Mouse (Mus musculus) CH12.LX (cell line): ENCODE results near the gene Pam. TPM values are rescaled to one million over a fixed set of nuclear protein-coding genes. Genes with fewer than 3 reads are reported as not detected.

Source experiments
- DNase-seq: peaks from one replicate; pipeline ENCODE4 v3.0.0-alpha.2; 2013; ENCODE audit errors: extremely low read depth
- H3K27ac ChIP-seq: 2 replicates; pipeline ENCODE4 v1.5.1; 2012; ENCODE audit warnings: low read depth, mild to moderate bottlenecking, control low read depth, moderate library complexity; ENCODE audit not compliant: insufficient read depth
- H3K27me3 ChIP-seq: replicated peaks from 2 replicates; pipeline ENCODE3; 2012; ENCODE audit warnings: inconsistent platforms
- H3K36me3 ChIP-seq, 2 experiments: replicated peaks in 1 of 2; 2 replicates each; pipeline versions ENCODE3 to v1.6.1; 2012; ENCODE audit warnings: inconsistent platforms in 1 of 2, low read length in 1 of 2, mild to moderate bottlenecking in 1 of 2, mixed read lengths in 1 of 2, moderate library complexity in 1 of 2; ENCODE audit not compliant: control insufficient read depth in 1 of 2, insufficient read depth in 1 of 2
- H3K4me1 ChIP-seq, 2 experiments: 2 replicates each; pipeline ENCODE4 v1.6.1; 2012; ENCODE audit warnings: inconsistent platforms in 1 of 2, moderate library complexity in 1 of 2; ENCODE audit not compliant: insufficient read depth in 2 of 2, control insufficient read depth in 1 of 2
- H3K4me2 ChIP-seq: 2 replicates; pipeline ENCODE4 v1.6.1; 2012; ENCODE audit warnings: low read depth, mild to moderate bottlenecking, control low read depth; ENCODE audit not compliant: poor library complexity, insufficient read depth, severe bottlenecking
- H3K4me3 ChIP-seq, 3 experiments: fragments of 150-350 bp in 1 of 3; sonication (generic) in 1 of 3; replicated peaks in 1 of 3; 2 replicates each; pipeline versions ENCODE3 to v1.5.1; 2011 to 2012; ENCODE audit warnings: low read depth in 2 of 3, low read length in 2 of 3, mild to moderate bottlenecking in 2 of 3, moderate library complexity in 2 of 3, control low read depth in 1 of 3, improper control_type of control experiment in 1 of 3, inconsistent platforms in 1 of 3, mixed read lengths in 1 of 3; ENCODE audit not compliant: poor library complexity in 1 of 3
- H3K79me2 ChIP-seq: replicated peaks from 2 replicates; pipeline ENCODE4 v1.6.1; 2012; ENCODE audit warnings: mild to moderate bottlenecking, moderate library complexity; ENCODE audit not compliant: control insufficient read depth, poor library complexity, insufficient read depth, severe bottlenecking; ENCODE audit errors: extremely low read depth
- H3K9ac ChIP-seq: 2 replicates; pipeline ENCODE4 v1.6.1; 2012; ENCODE audit warnings: low read depth, mild to moderate bottlenecking, control low read depth, moderate library complexity; ENCODE audit not compliant: insufficient read depth
- H3K9me3 ChIP-seq: replicated peaks from 2 replicates; pipeline ENCODE3; 2012; ENCODE audit warnings: low read length, inconsistent platforms, mixed read lengths
- BHLHE40 ChIP-seq: IDR thresholded peaks from 2 replicates; pipeline ENCODE4 v1.6.1; 2011; ENCODE audit warnings: mild to moderate bottlenecking, low read depth, low read length, improper control_type of control experiment
- CHD1 ChIP-seq: IDR thresholded peaks from 2 replicates; pipeline ENCODE4 v1.6.1; 2012; ENCODE audit warnings: low read depth, low read length, improper control_type of control experiment, inconsistent platforms
- CHD2 ChIP-seq: IDR thresholded peaks from 2 replicates; pipeline ENCODE4 v1.6.1; 2011; ENCODE audit warnings: low read length, improper control_type of control experiment
- CTCF ChIP-seq, 2 experiments: IDR thresholded peaks in 1 of 2; conservative IDR thresholded peaks in 1 of 2; 2 replicates each; pipeline ENCODE4 v1.5.1; 2011 to 2012; ENCODE audit warnings: low read depth in 2 of 2, low read length in 2 of 2, improper control_type of control experiment in 1 of 2, inconsistent platforms in 1 of 2, mild to moderate bottlenecking in 1 of 2, moderate library complexity in 1 of 2
- EP300 ChIP-seq: IDR thresholded peaks from 2 replicates; pipeline ENCODE4 v1.6.1; 2011; ENCODE audit warnings: low read length, improper control_type of control experiment
- ETS1 ChIP-seq: conservative IDR thresholded peaks from 2 replicates; pipeline ENCODE4 v1.6.1; 2012; ENCODE audit warnings: low read depth, mild to moderate bottlenecking, inconsistent platforms, low read length, improper control_type of control experiment, moderate library complexity
- GABPA ChIP-seq: IDR thresholded peaks from 2 replicates; pipeline ENCODE4 v1.6.1; 2012; ENCODE audit warnings: low read depth, low read length, improper control_type of control experiment, inconsistent platforms; ENCODE audit not compliant: insufficient replicate concordance
- HCFC1 ChIP-seq: IDR thresholded peaks from 2 replicates; pipeline ENCODE4 v1.6.1; 2012; ENCODE audit warnings: low read depth, mild to moderate bottlenecking, inconsistent platforms, low read length, improper control_type of control experiment
- IRF4 ChIP-seq: IDR thresholded peaks from 2 replicates; pipeline ENCODE4 v1.6.1; 2014; ENCODE audit warnings: low read depth, mild to moderate bottlenecking, inconsistent platforms, low read length, improper control_type of control experiment
- JUN ChIP-seq: IDR thresholded peaks from 2 replicates; pipeline ENCODE4 v1.6.1; 2011; ENCODE audit warnings: low read depth, mild to moderate bottlenecking, low read length, improper control_type of control experiment, moderate library complexity; ENCODE audit not compliant: insufficient read depth
- MAFK ChIP-seq: IDR thresholded peaks from 2 replicates; pipeline ENCODE4 v1.6.1; 2011; ENCODE audit warnings: low read length, improper control_type of control experiment; ENCODE audit not compliant: insufficient replicate concordance
- MAX ChIP-seq: IDR thresholded peaks from 2 replicates; pipeline ENCODE4 v1.6.1; 2011; ENCODE audit warnings: low read length, improper control_type of control experiment
- MAZ ChIP-seq: IDR thresholded peaks from 2 replicates; pipeline ENCODE4 v1.6.1; 2012; ENCODE audit warnings: low read depth, mild to moderate bottlenecking, inconsistent platforms, low read length, improper control_type of control experiment, moderate library complexity
- MXI1 ChIP-seq: IDR thresholded peaks from 2 replicates; pipeline ENCODE4 v1.6.1; 2011; ENCODE audit warnings: mild to moderate bottlenecking, low read depth, low read length, improper control_type of control experiment
- NRF1 ChIP-seq: IDR thresholded peaks from 2 replicates; pipeline ENCODE4 v1.6.1; 2014; ENCODE audit warnings: low read depth, mild to moderate bottlenecking, inconsistent platforms, low read length, improper control_type of control experiment, moderate library complexity
- PAX5 ChIP-seq: IDR thresholded peaks from 2 replicates; pipeline ENCODE4 v1.6.1; 2012; ENCODE audit warnings: low read length, inconsistent platforms, mixed read lengths
- POLR2A ChIP-seq: IDR thresholded peaks from 2 replicates; pipeline ENCODE4 v1.6.1; 2011; ENCODE audit warnings: low read depth, mild to moderate bottlenecking, improper control_type of control experiment, low read length
- POLR2AphosphoS2 ChIP-seq: IDR thresholded peaks from 2 replicates; pipeline ENCODE4 v1.6.1; 2011; ENCODE audit warnings: low read depth, low read length, improper control_type of control experiment
- RAD21 ChIP-seq: IDR thresholded peaks from 2 replicates; pipeline ENCODE4 v1.6.1; 2011; ENCODE audit warnings: low read depth, mild to moderate bottlenecking, low read length, improper control_type of control experiment, moderate library complexity
- TBP ChIP-seq: conservative IDR thresholded peaks from 2 replicates; pipeline ENCODE4 v1.6.1; 2011; ENCODE audit warnings: low read depth, low read length, improper control_type of control experiment
- TCF12 ChIP-seq: IDR thresholded peaks from 2 replicates; pipeline ENCODE4 v1.6.1; 2014; ENCODE audit warnings: low read depth, mild to moderate bottlenecking, inconsistent platforms, low read length, improper control_type of control experiment
- UBTF ChIP-seq: IDR thresholded peaks from 2 replicates; pipeline ENCODE4 v1.6.1; 2012; ENCODE audit warnings: low read depth, mild to moderate bottlenecking, inconsistent platforms, low read length, improper control_type of control experiment, moderate library complexity
- USF1 ChIP-seq: IDR thresholded peaks from 2 replicates; pipeline ENCODE4 v1.6.1; 2014; ENCODE audit warnings: low read depth, mild to moderate bottlenecking, inconsistent platforms, low read length, improper control_type of control experiment
- USF2 ChIP-seq: conservative IDR thresholded peaks from 2 replicates; pipeline ENCODE4 v1.6.1; 2011; ENCODE audit warnings: low read depth, low read length, improper control_type of control experiment
- ZC3H11A ChIP-seq: IDR thresholded peaks from 2 replicates; pipeline ENCODE4 v1.6.1; 2012; ENCODE audit warnings: low read depth, mild to moderate bottlenecking, inconsistent platforms, low read length, improper control_type of control experiment
- ZKSCAN1 ChIP-seq: IDR thresholded peaks from 2 replicates; pipeline ENCODE4 v1.6.1; 2012; ENCODE audit warnings: low read depth, inconsistent platforms, low read length, improper control_type of control experiment, borderline replicate concordance
- ZMIZ1 ChIP-seq: IDR thresholded peaks from 2 replicates; pipeline ENCODE4 v1.6.1; 2012; ENCODE audit warnings: low read depth, mild to moderate bottlenecking, inconsistent platforms, low read length, improper control_type of control experiment
- ZNF384 ChIP-seq: IDR thresholded peaks from 2 replicates; pipeline ENCODE4 v1.6.1; 2012; ENCODE audit warnings: low read depth, low read length, improper control_type of control experiment, inconsistent platforms
- dilution Hi-C: fragments of 300-500 bp; cut with MboI; formaldehyde crosslinking; loops from 2 replicates; pipeline ENCODE4 v1.14.3; 2020; ENCODE audit warnings: low sequenced_read_pairs; ENCODE audit not compliant: extremely low pct_unique_long_range_greater_than_20kb, extremely low pct_ligation_motif_present
- in situ Hi-C: fragments of 300-500 bp; cut with MboI; formaldehyde crosslinking; loops from 3 replicates; pipeline ENCODE4 v1.14.3; 2019; ENCODE audit warnings: low sequenced_read_pairs, low pct_ligation_motif_present, low pct_unique_long_range_greater_than_20kb, mixed read lengths
- polyA plus RNA-seq: library from polyadenylated mRNA; unstranded; fragments of >175 nt; gene quantifications from 2 replicates; pipeline ENCODE4 v1.2.1, GENCODE M21; 2012; ENCODE audit warnings: low read depth; ENCODE audit not compliant: insufficient read length
- total RNA-seq, 2 experiments: library from RNA; depleted of rRNA; stranded (reverse); fragments of 300-350 nt in 1 of 2; fragments of >200 nt in 1 of 2; gene quantifications; 2 replicates each; pipeline ENCODE4 v1.2.3; 2012 to 2014

Pam gene
- total and polyA plus RNA-seq, 3 experiments = 0.24 TPM; not detected in 2

DNA sequence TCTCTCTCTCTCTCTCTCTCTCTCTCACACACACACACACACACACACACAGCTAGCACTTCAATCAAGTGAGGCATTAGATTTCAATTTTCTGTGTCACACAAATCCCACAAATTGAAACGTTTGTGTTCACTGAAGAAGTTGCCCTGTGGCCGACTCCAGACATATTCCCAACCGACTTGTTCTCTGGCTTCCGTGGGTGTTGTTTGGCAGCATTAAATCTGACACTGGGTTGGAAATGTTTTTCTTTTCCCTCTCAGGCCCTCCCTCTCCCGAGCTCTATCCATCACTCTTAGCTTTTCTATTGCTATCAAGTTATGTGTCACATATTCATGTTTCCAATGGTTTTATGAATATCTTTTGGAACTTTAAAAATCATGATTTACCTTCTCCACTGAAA, 185.9 kb downstream of the Pam start:
- dilution Hi-C loops (no loop called here), in situ Hi-C loops (no loop called here)
- no peak for TF ChIP-seq NRF1
- TF ChIP-seq MXI1 = no peak
- no peak for TF ChIP-seq ZMIZ1
- no peak for TF ChIP-seq MAZ
- TF ChIP-seq BHLHE40 = no peak
- no peak for TF ChIP-seq CTCF (conservative IDR thresholded peaks at IDR 0.05 in 1 of 2, IDR thresholded peaks at IDR 0.05 in 1 of 2; ENCODE audit: low read depth in 2 of 2, low read length in 2 of 2)
- no peak for TF ChIP-seq USF1

GRCm38 (mm10) chr1:97908736-97909135, 186.7 kb downstream of the Pam start:
- in situ Hi-C loops = no loop called here
- H3K36me3 ChIP-seq = no peaks in the 10 kb centered on the region

More for the DNA sequence above, 185.9 kb downstream of the Pam start:
- Histone ChIP-seq H3K27me3 (no peaks in the 10 kb centered on the region), H3K4me1 (no peaks in the 10 kb centered on the region), H3K36me3 (no peaks in the 10 kb centered on the region), H3K27ac (no peak overlapping the region), H3K79me2 (no peaks in the 10 kb centered on the region), H3K4me3 (no peak overlapping the region), H3K4me2 (no peak overlapping the region), H3K9me3 (peaks cover 16% of the 10 kb centered on the region), H3K9ac (no peak overlapping the region)
- DNase-seq = no peak

GRCm38 (mm10) chr1:97903912-97904460, 191.5 kb downstream of the Pam start:
- dilution Hi-C loops = no loop called here
- peaks cover 13% of the 10 kb centered on the region for H3K9me3 ChIP-seq
- H3K36me3 ChIP-seq = no peaks in the 10 kb centered on the region
- H3K27ac ChIP-seq = no peak overlapping the region
- in situ Hi-C loops = no loop called here
- H3K4me1 ChIP-seq = no peaks in the 10 kb centered on the region
- H3K27me3 ChIP-seq = no peaks in the 10 kb centered on the region
- TF ChIP-seq ZNF384 (no peak), TBP (no peak), CHD2 (no peak), HCFC1 (no peak), EP300 (no peak), POLR2A (no peak), PAX5 (no peak), USF2 (no peak), UBTF (no peak), CHD1 (no peak), ZKSCAN1 (no peak), RAD21 (no peak), IRF4 (no peak), MXI1 (no peak), MAX (no peak)
- TF ChIP-seq, all 38 proteins: peak for 0
- no peaks in the 10 kb centered on the region for H3K79me2 ChIP-seq
- H3K9ac ChIP-seq = no peak overlapping the region
- H3K4me2 ChIP-seq = no peak overlapping the region
- no peak for DNase-seq
- H3K4me3 ChIP-seq = no peak overlapping the region

More at GRCm38 (mm10) chr1:97908736-97909135, 186.7 kb downstream of the Pam start:
- DNase-seq = no peak
- Histone ChIP-seq H3K9ac (no peak overlapping the region), H3K4me1 (no peaks in the 10 kb centered on the region), H3K9me3 (peaks cover 21% of the 10 kb centered on the region), H3K79me2 (no peaks in the 10 kb centered on the region), H3K27me3 (no peaks in the 10 kb centered on the region), H3K27ac (no peak overlapping the region), H3K4me3 (no peak overlapping the region), H3K4me2 (no peak overlapping the region)
- TF ChIP-seq ZKSCAN1 (no peak), MAZ (no peak), ETS1 (no peak), JUN (no peak), MAFK (no peak), CTCF (conservative IDR thresholded peaks at IDR 0.05 in 1 of 2, IDR thresholded peaks at IDR 0.05 in 1 of 2; ENCODE audit: low read depth in 2 of 2, low read length in 2 of 2) (no peak), USF1 (no peak), ZC3H11A (no peak), POLR2AphosphoS2 (no peak), GABPA (no peak), TCF12 (no peak), IRF4 (no peak)
- dilution Hi-C loops = no loop called here
